Mouse (Mus musculus) hematopoietic stem cell, adult 5-6 weeks (primary cell): ENCODE results near the gene Igf2r. TPM values are rescaled to one million over a fixed set of nuclear protein-coding genes. Genes with fewer than 3 reads are reported as not detected.

Experiments used
- ATAC-seq, 2 experiments: fragments of 125-278 bp in 1 of 2; replicated peaks in 1 of 2; 2 replicates each; pipeline ENCODE4 v1.8.0; 2016 to 2017; ENCODE audit warnings: inconsistent platforms in 2 of 2, mild to moderate bottlenecking in 2 of 2, moderate number of reproducible peaks in 2 of 2, low read depth in 1 of 2, moderate TSS enrichment in 1 of 2; ENCODE audit not compliant: low FRiP score in 2 of 2, poor library complexity in 2 of 2, severe bottlenecking in 2 of 2, insufficient read depth in 1 of 2, low TSS enrichment in 1 of 2
- total RNA-seq: library from RNA; stranded (forward); fragments of 172-1452, 232-1000 nt; gene quantifications from 2 replicates; pipeline ENCODE4 v1.2.3, GENCODE M21; 2017

Igf2r gene
- total RNA-seq, 1 experiment from 2014 or later = 17.5 TPM

GRCm38 (mm10) chr17:12791079-12791406 lies 21.6 kb upstream of the Igf2r start:
- no peak for ATAC-seq

GRCm38 (mm10) chr17:12790353-12791078 lies 21.1 kb upstream of the Igf2r start:
- no peak for ATAC-seq

- ATAC-seq = peak; percentile 80 to 81
Observed at GRCm38 (mm10) chr17:12782861-12783847, 13.7 kb upstream of the Igf2r start.

GRCm38 (mm10) chr17:12781101-12781500 lies 11.6 kb upstream of the Igf2r start:
- ATAC-seq = 0 out of 4 replicates have a peak, but pooled peaks of 1 of the 2 experiments have one; percentile 14

- ATAC-seq = no peak
Observed at GRCm38 (mm10) chr17:12780125-12780524, 10.7 kb upstream of the Igf2r start.

- peak; percentile 70 to 72 for ATAC-seq
Observed at GRCm38 (mm10) chr17:12779442-12779841, 10.0 kb upstream of the Igf2r start.

- ATAC-seq = no peak
Observed at GRCm38 (mm10) chr17:12773956-12774355, 4.5 kb upstream of the Igf2r start.

GRCm38 (mm10) chr17:12770500-12770899 lies 1.0 kb upstream of the Igf2r start:
- no peak for ATAC-seq

GRCm38 (mm10) chr17:12768415-12769379 lies 767 bp downstream of the Igf2r start:
- no peak for ATAC-seq

GRCm38 (mm10) chr17:12767294-12767852 lies 2.1 kb downstream of the Igf2r start:
- ATAC-seq = no peak

GRCm38 (mm10) chr17:12763412-12763811 lies 6.1 kb downstream of the Igf2r start:
- no peak for ATAC-seq

GRCm38 (mm10) chr17:12760355-12761146 lies 8.9 kb downstream of the Igf2r start:
- ATAC-seq = no peak

GRCm38 (mm10) chr17:12759646-12760074 lies 9.8 kb downstream of the Igf2r start:
- no peak for ATAC-seq

- no peak for ATAC-seq
Observed at GRCm38 (mm10) chr17:12758701-12759455, 10.6 kb downstream of the Igf2r start.

- 0 out of 4 replicates have a peak, but pooled peaks of 1 of the 2 experiments have one; percentile 25 for ATAC-seq
Observed at GRCm38 (mm10) chr17:12757990-12758389, 11.5 kb downstream of the Igf2r start.

- no peak for ATAC-seq
Observed at GRCm38 (mm10) chr17:12757161-12757560, 12.3 kb downstream of the Igf2r start.
